Mouse (Mus musculus) kidney, adult 2 months (tissue): ENCODE results near the gene Utp6.

ENCODE experiments used
- CTCF ChIP-seq: fragments of 200-500 bp; conservative IDR thresholded peaks from 2 replicates; pipeline ENCODE4 v1.5.1; 2011; ENCODE audit warnings: low read depth, mild to moderate bottlenecking, control low read depth, low read length, moderate library complexity, mixed read lengths; ENCODE audit not compliant: insufficient read depth, insufficient read length
- POLR2A ChIP-seq: fragments of 200-500 bp; IDR thresholded peaks from one replicate; pipeline ENCODE4 v1.6.1; 2011; ENCODE audit warnings: low read depth, low read length, control low read depth

DNA sequence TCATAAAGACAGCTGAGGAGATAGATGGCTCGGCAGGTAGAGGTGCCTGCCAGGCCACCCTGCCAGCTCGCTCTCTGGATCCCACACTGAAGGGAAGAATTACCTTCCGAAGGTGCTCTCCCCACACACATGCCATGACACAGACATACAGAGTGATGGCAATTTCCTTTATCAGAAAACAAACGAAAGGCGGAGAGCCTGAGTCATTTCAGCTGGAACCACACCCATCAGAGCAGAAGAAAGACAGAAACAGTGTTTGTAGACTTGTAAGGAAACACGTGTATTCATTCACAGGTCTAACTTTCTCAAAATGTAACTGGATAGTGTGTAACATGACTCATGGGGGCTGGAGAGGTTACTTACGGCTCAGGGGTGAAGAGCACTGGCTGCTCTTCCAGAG lies 18.6 kb downstream of the Utp6 start:
- no peak for TF ChIP-seq CTCF
- TF ChIP-seq POLR2A: no peak
